Mouse (Mus musculus): ENCODE data around the gene Cxcl1. TPM values are rescaled to one million over a fixed set of nuclear protein-coding genes. Genes with fewer than 3 reads are reported as not detected.

Gene Cxcl1
- polyA plus RNA-seq, 1 experiment = 0.59 TPM

DNA sequence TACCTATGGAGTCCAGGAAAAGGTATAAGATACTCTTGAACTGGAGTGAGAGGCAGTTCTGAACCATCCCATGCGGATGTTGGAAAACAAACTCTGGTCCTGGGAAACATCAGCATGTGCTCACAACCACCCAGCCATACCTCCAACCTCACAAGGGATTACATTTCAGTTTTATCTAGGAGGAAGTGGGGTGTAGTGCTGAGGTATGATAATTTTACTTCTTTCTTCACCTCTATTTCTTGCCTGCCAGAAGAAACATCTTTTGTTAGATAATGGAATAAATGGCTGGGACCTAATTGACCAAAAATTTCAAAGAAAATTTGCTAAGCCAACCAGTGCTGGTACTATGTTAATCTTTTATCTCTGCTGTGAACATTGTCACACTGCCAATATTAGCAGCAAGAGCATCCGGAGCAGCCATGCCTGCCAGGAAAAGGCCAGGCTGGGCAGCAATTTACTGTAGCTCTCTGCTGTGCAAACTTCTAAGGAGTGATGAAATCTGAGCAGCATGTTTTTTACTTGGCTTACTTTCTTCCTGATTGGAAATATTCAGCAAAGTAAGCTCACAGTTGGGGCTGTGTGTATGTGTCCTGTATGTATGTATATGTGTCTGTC, 6.3 kb upstream of the Cxcl1 start:
- Histone ChIP-seq H3K4me1 (ENCODE audit: control insufficient read depth, insufficient read depth, low read length) (peaks cover 9% of the 10 kb centered on the region), H3K27ac (ENCODE audit: insufficient read depth, low read depth, low read length) (no peak overlapping the region), H3K4me3 (ENCODE audit: insufficient read depth, low read length) (no peak overlapping the region)
- TF ChIP-seq POLR2A (IDR thresholded peaks at IDR 0.05; ENCODE audit: borderline replicate concordance, low read depth, low read length) (no peak), CTCF (IDR thresholded peaks at IDR 0.05; ENCODE audit: low read depth, low read length) (no peak)

DNA sequence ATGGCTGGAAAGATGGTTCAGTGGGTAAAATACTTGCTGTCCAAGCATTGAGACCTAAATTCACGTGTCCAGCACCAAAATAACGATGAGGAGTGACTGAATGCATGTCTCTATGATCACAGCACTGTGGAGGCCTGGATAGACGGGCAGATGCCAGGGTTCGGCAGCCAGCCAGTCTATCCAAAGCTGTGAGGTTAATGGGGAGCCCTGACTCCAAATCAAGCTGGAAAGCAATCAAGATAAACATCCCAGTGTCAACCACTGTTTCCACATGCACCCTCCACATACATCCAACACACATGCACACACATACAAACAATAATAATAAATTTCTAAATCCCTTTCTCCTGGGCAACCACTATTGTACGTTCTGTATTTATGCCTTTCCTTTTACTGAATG, 2.4 kb upstream of the Cxcl1 start:
- TF ChIP-seq POLR2A (IDR thresholded peaks at IDR 0.05; ENCODE audit: borderline replicate concordance, low read depth, low read length) = no peak
- TF ChIP-seq CTCF (IDR thresholded peaks at IDR 0.05; ENCODE audit: low read depth, low read length) = no peak

DNA sequence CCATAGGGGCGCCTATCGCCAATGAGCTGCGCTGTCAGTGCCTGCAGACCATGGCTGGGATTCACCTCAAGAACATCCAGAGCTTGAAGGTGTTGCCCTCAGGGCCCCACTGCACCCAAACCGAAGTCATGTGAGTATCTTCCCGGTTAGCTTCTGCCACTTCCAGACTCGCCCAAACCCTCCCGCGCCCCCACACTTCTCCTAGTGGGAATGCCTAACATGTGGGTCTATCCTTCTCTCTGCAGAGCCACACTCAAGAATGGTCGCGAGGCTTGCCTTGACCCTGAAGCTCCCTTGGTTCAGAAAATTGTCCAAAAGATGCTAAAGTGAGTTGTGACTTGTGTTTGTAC, 398 bp downstream of the Cxcl1 start:
- Histone ChIP-seq H3K4me3 (ENCODE audit: insufficient read depth, low read length) (no peak overlapping the region), H3K27ac (ENCODE audit: insufficient read depth, low read depth, low read length) (no peak overlapping the region), H3K4me1 (ENCODE audit: control insufficient read depth, insufficient read depth, low read length) (peaks cover 13% of the 10 kb centered on the region)
- TF ChIP-seq POLR2A (IDR thresholded peaks at IDR 0.05; ENCODE audit: borderline replicate concordance, low read depth, low read length) (no peak), CTCF (IDR thresholded peaks at IDR 0.05; ENCODE audit: low read depth, low read length) (no peak)

More for the DNA sequence above, 2.4 kb upstream of the Cxcl1 start:
- Histone ChIP-seq H3K4me1 (ENCODE audit: control insufficient read depth, insufficient read depth, low read length) (no peaks in the 10 kb centered on the region), H3K4me3 (ENCODE audit: insufficient read depth, low read length) (no peak overlapping the region), H3K27ac (ENCODE audit: insufficient read depth, low read depth, low read length) (no peak overlapping the region)

GRCm38 (mm10) chr5:90894231-90894630, 3.2 kb downstream of the Cxcl1 start:
- TF ChIP-seq POLR2A (IDR thresholded peaks at IDR 0.05; ENCODE audit: borderline replicate concordance, low read depth, low read length) = no peak
- no peak for TF ChIP-seq CTCF (IDR thresholded peaks at IDR 0.05; ENCODE audit: low read depth, low read length)
- Histone ChIP-seq H3K27ac (ENCODE audit: insufficient read depth, low read depth, low read length) (no peak overlapping the region), H3K4me3 (ENCODE audit: insufficient read depth, low read length) (no peak overlapping the region), H3K4me1 (ENCODE audit: control insufficient read depth, insufficient read depth, low read length) (peaks cover 20% of the 10 kb centered on the region)

GRCm38 (mm10) chr5:90897429-90897828, 6.4 kb downstream of the Cxcl1 start:
- Histone ChIP-seq H3K4me3 (ENCODE audit: insufficient read depth, low read length) (no peak overlapping the region), H3K4me1 (ENCODE audit: control insufficient read depth, insufficient read depth, low read length) (peaks cover 39% of the 10 kb centered on the region), H3K27ac (ENCODE audit: insufficient read depth, low read depth, low read length) (peak overlapping the region; percentile 81)
- TF ChIP-seq POLR2A (IDR thresholded peaks at IDR 0.05; ENCODE audit: borderline replicate concordance, low read depth, low read length) (no peak), CTCF (IDR thresholded peaks at IDR 0.05; ENCODE audit: low read depth, low read length) (no peak)

DNA sequence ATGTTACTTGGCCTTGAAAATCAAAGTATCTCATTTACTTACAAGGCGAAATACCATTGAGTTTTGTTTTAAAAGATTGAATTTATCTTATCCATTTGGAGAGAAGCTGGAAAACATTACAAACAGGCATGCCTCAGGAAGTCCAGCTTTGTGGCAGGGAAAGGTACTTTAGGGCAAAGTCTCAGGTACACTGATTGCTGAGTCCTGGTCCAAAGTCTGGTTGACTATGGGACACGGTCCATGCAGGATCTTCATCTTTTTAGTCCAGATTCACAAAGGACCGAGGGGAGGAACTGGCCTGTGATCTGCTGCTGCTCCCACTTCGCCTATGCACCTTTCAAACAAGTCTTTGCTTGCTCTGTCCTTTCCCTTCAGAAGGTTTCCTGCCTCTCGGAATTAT, 8.3 kb downstream of the Cxcl1 start:
- Histone ChIP-seq H3K4me1 (ENCODE audit: control insufficient read depth, insufficient read depth, low read length) (peaks cover 52% of the 10 kb centered on the region), H3K27ac (ENCODE audit: insufficient read depth, low read depth, low read length) (0 out of 2 replicates have a peak overlapping the region, but pooled peaks have one; percentile 11), H3K4me3 (ENCODE audit: insufficient read depth, low read length) (no peak overlapping the region)
- TF ChIP-seq CTCF (IDR thresholded peaks at IDR 0.05; ENCODE audit: low read depth, low read length) (no peak), POLR2A (IDR thresholded peaks at IDR 0.05; ENCODE audit: borderline replicate concordance, low read depth, low read length) (no peak)

DNA sequence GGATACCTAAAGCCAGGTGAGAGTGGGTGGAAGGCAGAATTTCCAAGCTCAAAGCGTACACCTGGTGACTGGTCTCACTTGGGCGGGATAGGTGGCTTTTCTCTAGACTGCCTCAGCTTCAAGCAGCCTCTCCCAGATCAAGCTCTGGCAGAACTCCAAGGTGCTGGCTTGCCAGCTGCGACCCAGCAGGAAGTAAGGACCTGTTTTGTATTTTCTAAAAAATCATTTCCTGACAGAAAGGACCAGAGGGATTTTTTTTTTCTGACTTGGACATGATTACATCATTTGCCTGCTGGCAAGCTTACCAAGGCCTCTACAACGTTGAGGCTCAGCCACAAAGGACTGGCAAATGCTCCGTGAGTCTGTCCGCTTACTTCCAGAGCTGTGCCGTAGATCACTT, 9.1 kb downstream of the Cxcl1 start:
- peaks cover 52% of the 10 kb centered on the region for H3K4me1 ChIP-seq (ENCODE audit: control insufficient read depth, insufficient read depth, low read length)
- peak overlapping the region; percentile 26 for H3K27ac ChIP-seq (ENCODE audit: insufficient read depth, low read depth, low read length)
- no peak overlapping the region for H3K4me3 ChIP-seq (ENCODE audit: insufficient read depth, low read length)
- TF ChIP-seq POLR2A (IDR thresholded peaks at IDR 0.05; ENCODE audit: borderline replicate concordance, low read depth, low read length) (no peak), CTCF (IDR thresholded peaks at IDR 0.05; ENCODE audit: low read depth, low read length) (no peak)

DNA sequence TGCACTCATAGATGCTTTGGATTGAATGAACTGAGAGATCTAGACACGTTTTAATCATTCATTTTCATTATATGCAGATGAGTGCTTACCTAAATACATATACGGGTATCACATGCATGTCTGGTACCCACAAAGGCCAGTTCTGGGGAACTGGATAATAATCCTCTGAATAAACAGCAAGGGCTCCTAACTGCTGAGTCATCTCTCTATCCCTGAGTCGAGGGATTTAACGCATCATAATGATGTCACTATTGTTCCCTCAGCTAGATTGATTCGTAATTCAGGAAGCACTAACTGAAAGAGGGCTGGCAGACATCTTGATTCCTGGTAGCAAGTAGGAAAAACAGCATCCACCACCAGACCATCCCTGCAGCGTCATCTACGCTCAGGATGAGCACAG, 9.6 kb downstream of the Cxcl1 start:
- Histone ChIP-seq H3K27ac (ENCODE audit: insufficient read depth, low read depth, low read length) (no peak overlapping the region), H3K4me3 (ENCODE audit: insufficient read depth, low read length) (no peak overlapping the region), H3K4me1 (ENCODE audit: control insufficient read depth, insufficient read depth, low read length) (peaks cover 50% of the 10 kb centered on the region)
- TF ChIP-seq CTCF (IDR thresholded peaks at IDR 0.05; ENCODE audit: low read depth, low read length) (no peak), POLR2A (IDR thresholded peaks at IDR 0.05; ENCODE audit: borderline replicate concordance, low read depth, low read length) (no peak)

DNA sequence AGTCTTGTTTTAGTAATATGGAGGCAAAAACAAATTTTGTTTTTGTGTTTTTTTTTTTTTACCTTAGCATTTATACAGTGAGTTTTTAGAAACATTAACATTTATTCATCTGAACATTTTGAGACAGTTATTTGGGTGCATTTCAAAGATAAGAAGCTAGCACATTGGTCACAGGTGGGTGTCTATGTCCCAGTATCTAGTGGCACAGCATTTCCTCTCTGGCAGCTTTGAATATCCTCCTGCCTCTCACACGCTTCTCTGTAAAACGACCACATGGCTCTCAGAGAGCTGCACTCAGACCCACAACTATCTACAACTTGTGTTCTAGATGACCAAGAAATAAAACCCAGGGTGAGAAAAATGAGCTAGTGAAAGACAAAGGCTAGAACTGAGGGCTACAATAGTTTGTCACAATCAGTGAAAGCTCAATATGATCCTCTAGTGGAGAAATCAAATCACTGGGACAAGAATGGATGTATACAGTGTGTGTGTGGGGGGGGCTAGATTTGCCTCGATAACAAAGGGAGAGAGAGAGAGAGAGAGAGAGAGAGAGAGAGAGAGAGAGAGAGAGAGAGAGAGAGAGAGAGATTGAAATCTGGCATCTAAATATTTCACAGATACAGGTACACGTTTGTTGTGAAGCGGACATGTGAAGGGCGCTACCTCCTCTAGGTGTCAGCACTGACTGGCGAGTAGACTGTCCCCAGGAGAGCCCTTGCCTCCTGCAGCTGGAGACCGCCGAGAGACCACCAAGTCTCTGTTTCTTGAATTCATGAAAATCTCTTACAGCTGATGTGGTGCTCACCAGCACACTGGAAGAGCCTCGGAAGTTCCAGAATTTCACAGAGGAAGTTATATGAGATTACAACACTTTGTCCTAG, 11.6 kb downstream of the Cxcl1 start:
- no peak for TF ChIP-seq CTCF (IDR thresholded peaks at IDR 0.05; ENCODE audit: low read depth, low read length)
- no peak for TF ChIP-seq POLR2A (IDR thresholded peaks at IDR 0.05; ENCODE audit: borderline replicate concordance, low read depth, low read length)
- no peak overlapping the region for H3K4me3 ChIP-seq (ENCODE audit: insufficient read depth, low read length)

More for the DNA sequence above, 11.6 kb downstream of the Cxcl1 start:
- Histone ChIP-seq H3K4me1 (ENCODE audit: control insufficient read depth, insufficient read depth, low read length) (peaks cover 43% of the 10 kb centered on the region), H3K27ac (ENCODE audit: insufficient read depth, low read depth, low read length) (no peak overlapping the region)
